Mouse (Mus musculus): Measurements from ENCODE around the gene Tchhl1.

DNA sequence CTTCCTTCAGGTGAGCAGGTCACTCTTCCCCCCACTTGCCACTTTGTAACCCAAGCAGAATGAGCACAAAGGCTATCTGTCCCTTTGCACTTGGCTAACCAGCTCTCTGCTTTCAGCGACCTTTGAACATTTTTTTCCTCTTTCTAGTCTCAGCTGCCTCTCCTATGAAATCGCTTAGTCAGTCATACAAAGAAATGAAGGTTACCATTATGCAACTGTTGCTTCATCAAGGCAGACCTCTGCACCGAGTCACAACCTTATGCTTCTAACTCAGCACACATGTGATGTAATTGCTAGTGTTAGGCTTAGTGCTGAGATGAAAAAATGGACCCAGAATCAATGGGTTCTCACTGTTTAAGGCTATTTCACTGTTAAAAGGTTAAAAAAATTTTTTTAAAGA, 1.1 kb downstream of the Tchhl1 start:
- TF ChIP-seq POLR2A (IDR thresholded peaks at IDR 0.05; ENCODE audit: extremely low read depth, insufficient read depth, low read length) (no peak), CTCF (IDR thresholded peaks at IDR 0.05; ENCODE audit: low read depth, low read length) (no peak)
